Comparison of ENCODE assay signal across 9 mouse cellular contexts in genomic region chr11:120216540-120217324, GRCm38 (mm10). TPM values are rescaled to one million over a fixed set of nuclear protein-coding genes. Genes with fewer than 3 reads are reported as not detected.
DNase-seq lines count a peak whose midpoint lies in the region; ATAC-seq lines count a peak whose summit lies in the region.
"Had no signal": no experiment of that assay in that cellular context is flagged by ENCODE, and none has a peak within 500 bp of the region (broad histone marks: within the 10 kb centered on the region; RNA-seq: fewer than 3 reads in every experiment).

No protein-coding gene starts in this region.

- H3K36me3 ChIP-seq in embryonic facial prominence, embryonic 15.5 days: no peaks in the 10 kb centered on the region
- H3K36me3 ChIP-seq in intestine, embryonic 15.5 days: no peaks in the 10 kb centered on the region

- 33% methylated on average over 11 of the region's 11 CpGs for WGBS in embryonic facial prominence, embryonic 15.5 days
- 24% methylated on average over 11 of the region's 11 CpGs for WGBS in intestine, embryonic 15.5 days

- H3K27ac ChIP-seq in brown adipose tissue, adult 24 weeks (replicated peaks; ENCODE audit: low read depth, low read length): 0 out of 2 replicates have a peak overlapping the region, but pooled peaks have one; percentile 12
- H3K27ac ChIP-seq in embryonic facial prominence, embryonic 15.5 days (replicated peaks): peak overlapping the region; percentile 17
- H3K27ac ChIP-seq in intestine, embryonic 15.5 days: peak overlapping the region; percentile 87
- H3K27ac ChIP-seq: macrophage had no signal

- H3K4me3 ChIP-seq in brown adipose tissue, adult 24 weeks (ENCODE audit: insufficient read depth, low read depth, low read length): no peak overlapping the region
- no peak overlapping the region for H3K4me3 ChIP-seq in embryonic facial prominence, embryonic 15.5 days (replicated peaks)
- no peak overlapping the region for H3K4me3 ChIP-seq in intestine, embryonic 15.5 days (replicated peaks)

- H3K9me3 ChIP-seq in embryonic facial prominence, embryonic 15.5 days (replicated peaks): no peaks in the 10 kb centered on the region
- no peaks in the 10 kb centered on the region for H3K9me3 ChIP-seq in intestine, embryonic 15.5 days

- H3K4me1 ChIP-seq in brown adipose tissue, adult 24 weeks (ENCODE audit: control insufficient read depth, insufficient read depth, insufficient read length, low read length): peaks cover 36% of the 10 kb centered on the region
- H3K4me1 ChIP-seq in embryonic facial prominence, embryonic 15.5 days: peaks cover 34% of the 10 kb centered on the region
- peaks cover 38% of the 10 kb centered on the region for H3K4me1 ChIP-seq in intestine, embryonic 15.5 days (replicated peaks)

- no peak overlapping the region for H3K9ac ChIP-seq in embryonic facial prominence, embryonic 15.5 days
- peak overlapping the region; percentile 38 for H3K9ac ChIP-seq in intestine, embryonic 15.5 days

- no peak overlapping the region for H3K4me2 ChIP-seq in embryonic facial prominence, embryonic 15.5 days (replicated peaks)
- H3K4me2 ChIP-seq in intestine, embryonic 15.5 days (replicated peaks): no peak overlapping the region

- no peaks in the 10 kb centered on the region for H3K27me3 ChIP-seq in embryonic facial prominence, embryonic 15.5 days
- H3K27me3 ChIP-seq in intestine, embryonic 15.5 days (replicated peaks): no peaks in the 10 kb centered on the region

- DNase-seq in lung, postnatal 10 days: peak; percentile 78
- DNase-seq in yolk sac, embryonic 10.5 days (ENCODE audit: low spot score): peak; percentile 82
- no peak for DNase-seq in frontal cortex, postnatal 14 days (ENCODE audit: low spot score in 2 of 2)
- DNase-seq in thymus, postnatal 36 days: no peak
- no peak for DNase-seq in gastrocnemius, postnatal 25 days

- ATAC-seq in embryonic facial prominence, embryonic 15.5 days (ENCODE audit: insufficient number of reproducible peaks, low FRiP score, low TSS enrichment, low read depth): peak; percentile 40; the same call in 1 of the 2 replicates
- peak; percentile 26; the same call in 1 of the 2 replicates for ATAC-seq in intestine, embryonic 15.5 days

RNA-seq across cellular contexts. Expression of gene Bahcc1, which starts 16.0 kb away (rescaled TPM):
- 5.7 and 5.9 TPM in 2 replicates for polyA plus RNA-seq in brown adipose tissue, adult 24 weeks (2012; ENCODE audit: insufficient read depth, insufficient read length, missing spikeins)
- polyA plus RNA-seq in embryonic facial prominence, embryonic 15.5 days (2015; fragmentation: Nextera tagmentation; extraction: Ambion mirVana): 7.9 and 9.3 TPM in 2 replicates
- 5.8 and 7.1 TPM in 2 replicates for polyA plus RNA-seq in intestine, embryonic 15.5 days (2015; fragmentation: Nextera tagmentation; extraction: Ambion mirVana)
- 1 to 10 TPM; 3.2 to 4.7 TPM for total RNA-seq in gastrocnemius, postnatal 25 days (2021)

Comparison
In these comparisons a context has a peak if more than half of its experiments do, and no peak if none do; other contexts are left out.
1. H3K27ac ChIP-seq: peak in every context shown above with its lines; median percentile 87 in intestine, embryonic 15.5 days; 17 in embryonic facial prominence, embryonic 15.5 days; 12 in brown adipose tissue, adult 24 weeks.
2. DNase-seq: peak in lung, postnatal 10 days (single experiment) and yolk sac, embryonic 10.5 days (single experiment); none in frontal cortex, postnatal 14 days (0 of 2), thymus, postnatal 36 days (0 of 2) and gastrocnemius, postnatal 25 days (single experiment).